Mouse (Mus musculus) layer of hippocampus, adult 9-10 months (tissue): Measurements from ENCODE around the gene Gm45837.
A peak's percentile ranks its signal among the peaks of the same experiment; 100 is the strongest.

Experiments
- DNase-seq: peaks from one replicate; pipeline ENCODE4 v3.0.0; 2022; ENCODE audit warnings: low spot score

Gm45837 gene

DNA sequence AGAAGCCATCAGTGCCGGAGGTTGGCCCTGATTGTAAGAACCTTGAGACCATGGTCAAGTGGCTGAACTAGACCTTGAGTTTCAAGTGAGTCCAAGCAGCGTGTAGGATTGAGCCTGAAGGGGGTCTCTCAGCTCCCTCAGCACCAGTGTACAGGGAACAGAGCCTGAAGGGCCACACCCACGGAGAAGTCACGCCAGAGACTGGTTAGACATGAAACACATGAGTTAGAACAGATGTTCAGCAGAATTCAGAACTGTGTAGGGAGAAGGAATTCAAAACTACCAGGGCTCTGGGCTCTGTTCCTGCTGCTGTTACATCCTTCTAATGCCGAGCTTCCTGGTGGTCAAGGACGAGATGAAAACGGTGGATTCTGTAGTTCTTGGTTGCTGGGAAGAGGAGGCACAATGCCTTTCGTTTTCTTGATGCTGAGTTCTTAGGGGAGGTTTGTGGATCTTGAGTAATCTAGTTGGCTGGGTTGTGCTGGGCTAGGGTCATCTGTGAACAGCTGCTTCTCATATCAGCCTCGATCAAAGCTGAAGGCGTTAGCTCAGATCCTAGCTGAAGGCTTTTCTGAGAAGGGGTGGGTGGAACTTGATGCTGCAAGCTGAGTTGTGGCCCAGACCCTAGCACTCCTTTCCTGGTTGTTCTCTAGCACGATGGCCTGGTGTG is at the start of gene Gm45837:
Gene Gm45837 (plus strand): TSS at position 620 of the 670 bp plus-strand sequence.
- no peak for DNase-seq

DNA sequence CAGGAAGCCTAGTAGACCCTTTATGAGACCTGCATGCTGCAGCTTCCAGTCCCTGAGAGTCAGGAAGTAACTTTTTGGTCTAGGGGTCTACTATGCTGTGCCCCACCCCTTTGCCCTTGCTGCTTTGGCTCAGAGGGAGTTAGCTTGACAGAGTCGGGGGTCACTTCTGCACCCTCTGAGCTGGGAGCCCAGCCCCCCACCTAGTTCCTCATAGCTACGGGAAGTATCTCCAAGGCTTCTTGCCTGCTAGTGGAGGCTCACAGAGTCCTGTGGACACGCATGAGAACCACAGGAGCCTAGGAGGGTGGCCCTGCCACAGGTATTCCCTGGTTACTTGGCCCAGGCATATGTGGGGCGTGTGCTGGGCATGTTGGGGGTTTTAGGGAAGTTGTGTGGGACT is 49.7 kb upstream of the Gm45837 start:
- no peak for DNase-seq

DNA sequence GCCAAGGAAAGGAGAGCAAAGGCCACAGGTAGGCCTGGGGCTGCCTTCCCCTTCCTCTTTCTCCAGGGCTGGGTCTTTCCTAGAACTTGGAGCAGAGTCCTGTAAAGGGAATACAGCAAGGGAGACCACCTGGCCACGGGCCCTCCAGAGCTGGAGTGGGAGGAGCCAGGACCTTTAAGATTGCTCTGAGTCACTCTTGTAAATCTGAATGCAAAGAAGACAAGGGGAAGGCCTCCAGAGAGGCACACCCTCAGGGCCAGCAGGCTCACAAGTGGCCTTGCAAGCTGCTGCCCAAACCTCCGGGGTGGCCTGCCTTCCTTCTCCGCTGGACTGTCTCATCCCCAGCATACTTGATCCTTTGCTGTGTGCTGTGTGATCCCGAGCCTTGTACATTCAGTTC is 48.9 kb upstream of the Gm45837 start:
- DNase-seq: no peak

- DNase-seq: no peak
These were observed 47.9 kb upstream of the Gm45837 start for GRCm38 (mm10) chr7:101362791-101363191.

GRCm38 (mm10) chr7:101363914-101364313 is 46.8 kb upstream of the Gm45837 start:
- DNase-seq: no peak

GRCm38 (mm10) chr7:101367901-101368852 is 42.5 kb upstream of the Gm45837 start:
- DNase-seq: no peak

DNA sequence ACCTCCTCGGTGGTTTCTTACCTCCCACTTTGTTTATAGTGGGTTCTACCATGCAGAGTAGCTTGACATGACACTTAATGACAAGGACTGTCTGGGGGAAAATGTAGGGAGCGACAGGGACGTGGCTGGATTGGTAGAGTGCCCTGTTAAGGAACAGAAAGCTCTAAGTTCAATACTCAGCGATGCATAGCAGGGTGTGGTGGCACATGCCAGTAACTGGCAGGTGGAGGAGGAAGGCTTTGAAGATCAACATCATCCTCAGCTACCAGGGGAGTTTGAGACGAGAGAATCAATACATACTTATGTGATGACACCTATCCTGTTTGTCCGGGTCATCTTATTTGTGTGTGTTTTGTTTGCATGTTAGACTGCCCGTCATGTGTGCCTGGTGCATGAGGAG is 41.0 kb upstream of the Gm45837 start:
- no peak for DNase-seq

GRCm38 (mm10) chr7:101373082-101373481 is 37.6 kb upstream of the Gm45837 start:
- no peak for DNase-seq

GRCm38 (mm10) chr7:101374155-101374554 is 36.5 kb upstream of the Gm45837 start:
- peak; percentile 68 for DNase-seq

DNA sequence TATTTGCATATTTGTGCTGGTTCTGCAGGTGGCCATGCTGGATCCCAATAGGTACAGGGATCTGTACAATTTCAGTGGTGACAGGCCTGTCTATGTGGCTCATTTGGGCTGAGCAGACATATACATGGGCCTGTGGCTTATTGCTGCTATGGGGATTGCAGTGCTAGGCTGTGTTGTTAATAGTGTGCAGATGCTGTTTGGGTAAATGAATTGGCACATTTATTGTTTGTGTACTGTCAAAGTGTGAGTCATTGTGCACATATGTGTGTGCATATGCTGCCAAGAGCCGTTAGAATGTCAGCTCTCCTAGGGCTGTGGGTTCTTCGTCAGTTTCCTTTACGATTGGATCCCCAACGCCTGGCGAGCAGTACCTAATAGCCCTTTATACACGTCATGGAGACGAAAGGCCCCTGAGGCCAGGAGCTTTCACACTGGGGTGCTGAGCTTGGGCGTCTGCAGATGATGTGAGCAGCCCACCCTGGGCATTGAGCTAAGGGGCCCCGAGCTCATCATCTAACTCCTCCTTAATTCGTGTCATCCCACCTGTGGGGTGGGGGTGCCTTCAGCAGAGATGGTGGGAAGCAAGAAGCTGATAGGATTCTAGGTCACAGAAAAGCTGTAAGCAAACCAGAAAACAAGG is 33.9 kb upstream of the Gm45837 start:
- peak; percentile 41 for DNase-seq

DNA sequence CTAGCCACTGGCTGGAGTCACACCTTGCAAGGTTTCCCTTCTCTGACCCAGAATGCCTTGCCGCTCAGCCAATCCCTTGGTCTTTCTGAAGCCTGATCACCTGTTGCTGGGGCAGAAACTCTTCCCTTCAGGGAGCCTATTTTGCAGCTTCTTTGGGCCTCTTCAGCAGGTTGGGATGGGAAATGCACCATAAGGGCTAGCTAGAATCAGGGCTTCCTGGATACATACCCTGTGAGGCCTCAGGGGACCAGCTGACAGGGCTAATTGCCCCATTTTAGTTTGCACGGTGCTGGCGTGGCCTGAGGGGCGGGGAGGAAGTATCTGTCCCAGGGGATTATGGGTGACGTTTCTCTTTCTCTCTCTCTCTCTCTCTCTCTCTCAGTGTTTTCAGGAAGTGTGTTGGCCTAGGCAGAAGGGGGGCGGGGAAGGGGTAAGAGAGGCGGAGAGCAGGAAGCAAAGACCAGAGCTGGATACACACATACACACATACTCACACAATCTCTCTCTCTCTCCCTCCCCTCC is 32.9 kb upstream of the Gm45837 start:
- DNase-seq: no peak

DNA sequence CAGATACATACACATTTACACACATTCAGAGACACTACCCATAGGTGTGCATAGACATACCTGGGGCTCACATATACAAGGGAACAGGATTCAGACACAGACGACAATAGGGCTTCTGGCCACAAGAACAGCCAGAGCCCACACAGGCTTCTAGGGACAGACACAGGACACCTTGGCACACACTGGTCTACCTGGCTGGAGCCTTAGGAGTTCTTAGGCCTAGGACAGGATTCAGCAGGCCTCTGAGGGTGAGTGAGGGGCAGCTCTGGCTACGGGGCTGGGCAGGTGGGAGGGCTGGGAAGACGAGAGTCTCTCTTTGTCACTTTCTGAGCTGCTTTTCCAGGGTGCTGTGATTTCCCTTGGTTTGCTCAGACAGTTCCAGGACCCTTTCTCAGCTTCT is 32.4 kb upstream of the Gm45837 start:
- no peak for DNase-seq

- DNase-seq: no peak
These were observed 31.8 kb upstream of the Gm45837 start for GRCm38 (mm10) chr7:101378796-101379465.

GRCm38 (mm10) chr7:101379732-101380131 is 31.0 kb upstream of the Gm45837 start:
- no peak for DNase-seq

DNA sequence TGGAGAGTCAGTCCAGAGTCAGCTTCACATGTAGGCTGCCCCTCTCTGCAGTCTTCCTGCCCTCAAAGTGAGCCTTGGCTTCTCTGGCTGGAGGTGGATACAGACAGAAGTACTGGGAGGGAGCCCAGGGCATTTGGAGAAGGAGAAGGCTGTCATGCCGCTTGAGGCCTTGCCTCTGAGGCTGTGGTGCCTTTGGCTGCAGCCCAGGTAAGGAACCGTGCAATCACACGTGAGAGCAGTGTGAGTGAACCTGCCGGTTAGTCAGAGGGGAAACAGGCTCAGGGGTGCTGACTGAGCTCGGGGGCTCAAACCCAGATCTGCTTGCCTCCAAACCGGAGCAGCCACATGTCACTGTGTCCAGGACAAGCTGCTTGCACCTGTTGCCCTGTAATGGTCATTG is 29.2 kb upstream of the Gm45837 start:
- no peak for DNase-seq

- peak; percentile 55 for DNase-seq
These were observed 28.3 kb upstream of the Gm45837 start for GRCm38 (mm10) chr7:101382378-101382777.

GRCm38 (mm10) chr7:101383756-101384155 is 26.9 kb upstream of the Gm45837 start:
- DNase-seq: no peak

DNA sequence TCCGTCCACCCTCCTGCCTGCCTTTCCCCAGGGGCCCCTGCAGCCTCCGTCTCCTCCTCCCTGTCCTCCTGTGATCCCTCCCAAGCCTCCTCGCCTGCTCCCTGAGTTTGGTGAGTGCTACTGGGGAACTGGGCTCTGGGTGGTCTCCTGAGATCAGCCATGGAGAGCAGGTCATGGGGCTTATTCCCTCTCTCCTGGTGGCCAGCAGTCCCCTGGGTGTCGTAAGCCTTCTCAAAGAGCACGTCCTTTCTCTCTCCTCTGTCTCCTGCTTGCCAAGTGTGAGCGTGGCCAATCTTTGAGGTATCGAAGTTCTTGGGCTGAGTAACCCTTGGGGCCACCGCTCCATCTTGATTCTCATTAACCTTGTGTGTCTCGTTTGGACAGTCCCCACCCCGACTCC is 25.8 kb upstream of the Gm45837 start:
- DNase-seq: no peak

GRCm38 (mm10) chr7:101385331-101385733 is 25.4 kb upstream of the Gm45837 start:
- no peak for DNase-seq

GRCm38 (mm10) chr7:101385866-101386452 is 24.7 kb upstream of the Gm45837 start:
- no peak for DNase-seq

GRCm38 (mm10) chr7:101389256-101389655 is 21.4 kb upstream of the Gm45837 start:
- no peak for DNase-seq
